Mouse (Mus musculus): ENCODE results near the gene Nfasc. TPM values are rescaled to one million over a fixed set of nuclear protein-coding genes. Genes with fewer than 3 reads are reported as not detected.

Nfasc gene
- polyA plus RNA-seq, 1 experiment from 2014 or later, result 0.68 TPM

DNA sequence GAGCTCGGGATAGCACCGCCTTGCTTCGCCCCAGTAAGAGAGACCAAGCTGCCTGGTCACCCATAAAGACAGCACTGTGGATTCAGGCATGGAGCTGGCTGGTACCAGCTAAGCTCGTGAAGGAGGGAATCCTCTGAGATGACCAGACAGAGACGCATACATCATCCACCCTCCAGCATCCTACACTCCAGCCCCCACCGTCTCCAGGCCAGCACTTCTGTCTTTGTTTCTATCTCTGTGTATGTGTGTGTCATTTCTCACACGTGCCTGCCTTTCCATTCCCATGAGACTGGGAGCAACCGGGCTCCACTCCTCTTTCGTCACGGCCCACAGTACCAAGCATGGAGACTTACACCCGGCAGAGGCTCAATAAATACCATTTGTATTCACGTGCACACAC lies 9.3 kb downstream of the Nfasc start:
- Histone ChIP-seq H3K4me1 (ENCODE audit: control insufficient read depth in 2 of 2, insufficient read depth in 2 of 2, low read length in 2 of 2) (no peaks in the 10 kb centered on the region), H3K9ac (ENCODE audit: low read length) (no peak overlapping the region), H3K9me3 (ENCODE audit: control insufficient read depth, low read length) (no peaks in the 10 kb centered on the region), H3K36me3 (ENCODE audit: control insufficient read depth, insufficient read depth, low read length) (no peaks in the 10 kb centered on the region), H3K27ac (replicated peaks in 1 of 2; ENCODE audit: control insufficient read depth in 1 of 2, insufficient read depth in 1 of 2, low read depth in 2 of 2, low read length in 2 of 2) (no peak overlapping the region), H3K4me3 (ENCODE audit: control insufficient read depth in 1 of 2, insufficient read depth in 1 of 2, low read depth in 1 of 2, low read length in 2 of 2) (no peak overlapping the region), H3K27me3 (ENCODE audit: control insufficient read depth, insufficient read depth, low read length) (peaks cover 16% of the 10 kb centered on the region), H3K4me2 (ENCODE audit: low read length) (no peak overlapping the region)
- ATAC-seq (ENCODE audit: insufficient number of reproducible peaks, insufficient read depth, low FRiP score, low read depth), result no peak
- WGBS, result 76% methylated on average over 12 of the region's 12 CpGs

- Histone ChIP-seq H3K36me3 (ENCODE audit: control insufficient read depth, insufficient read depth, low read length) (no peaks in the 10 kb centered on the region), H3K4me3 (ENCODE audit: control insufficient read depth in 1 of 2, insufficient read depth in 1 of 2, low read depth in 1 of 2, low read length in 2 of 2) (no peak overlapping the region), H3K9me3 (ENCODE audit: control insufficient read depth, low read length) (no peaks in the 10 kb centered on the region), H3K27ac (replicated peaks in 1 of 2; ENCODE audit: control insufficient read depth in 1 of 2, insufficient read depth in 1 of 2, low read depth in 2 of 2, low read length in 2 of 2) (no peak overlapping the region), H3K4me2 (ENCODE audit: low read length) (no peak overlapping the region), H3K27me3 (ENCODE audit: control insufficient read depth, insufficient read depth, low read length) (no peaks in the 10 kb centered on the region), H3K4me1 (ENCODE audit: control insufficient read depth in 2 of 2, insufficient read depth in 2 of 2, low read length in 2 of 2) (no peaks in the 10 kb centered on the region), H3K9ac (ENCODE audit: low read length) (no peak overlapping the region)
- no peak for ATAC-seq (ENCODE audit: insufficient number of reproducible peaks, insufficient read depth, low FRiP score, low read depth)
- 70% methylated on average over 2 of the region's 2 CpGs for WGBS
Observed at GRCm38 (mm10) chr1:132727548-132727947, 14.0 kb downstream of the Nfasc start.

DNA sequence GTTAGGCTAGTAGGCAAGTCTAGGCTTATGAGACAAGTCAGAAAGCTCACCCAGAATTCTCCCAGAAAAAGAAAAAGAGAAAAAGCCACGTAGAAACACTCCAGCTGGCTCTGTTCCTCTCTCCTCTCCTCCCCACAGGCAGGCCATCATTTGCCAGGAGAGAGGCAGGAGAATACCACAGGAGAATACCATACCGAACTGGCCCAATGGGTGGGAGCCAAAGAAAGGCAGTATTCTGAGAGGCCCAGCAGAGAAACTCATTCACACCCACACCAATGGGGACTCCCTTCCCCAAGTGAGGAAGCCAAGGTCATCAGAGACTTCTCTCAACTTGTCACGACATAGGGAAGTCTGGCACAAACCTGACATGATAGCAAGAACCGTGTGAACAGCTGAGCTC lies 19.2 kb downstream of the Nfasc start:
- no peak overlapping the region for H3K9ac ChIP-seq (ENCODE audit: low read length)
- H3K9me3 ChIP-seq (ENCODE audit: control insufficient read depth, low read length), result no peaks in the 10 kb centered on the region
- no peak overlapping the region for H3K4me2 ChIP-seq (ENCODE audit: low read length)
- H3K4me1 ChIP-seq (ENCODE audit: control insufficient read depth in 2 of 2, insufficient read depth in 2 of 2, low read length in 2 of 2), result no peaks in the 10 kb centered on the region
- H3K27me3 ChIP-seq (ENCODE audit: control insufficient read depth, insufficient read depth, low read length), result 0 out of 2 replicates have a peak, but pooled peaks cover 6% of the 10 kb centered on the region
- no peak for ATAC-seq (ENCODE audit: insufficient number of reproducible peaks, insufficient read depth, low FRiP score, low read depth)
- H3K4me3 ChIP-seq (ENCODE audit: control insufficient read depth in 1 of 2, insufficient read depth in 1 of 2, low read depth in 1 of 2, low read length in 2 of 2), result no peak overlapping the region
- no peak overlapping the region for H3K27ac ChIP-seq (replicated peaks in 1 of 2; ENCODE audit: control insufficient read depth in 1 of 2, insufficient read depth in 1 of 2, low read depth in 2 of 2, low read length in 2 of 2)
- 59% methylated on average over 4 of the region's 4 CpGs for WGBS
- H3K36me3 ChIP-seq (ENCODE audit: control insufficient read depth, insufficient read depth, low read length), result no peaks in the 10 kb centered on the region

DNA sequence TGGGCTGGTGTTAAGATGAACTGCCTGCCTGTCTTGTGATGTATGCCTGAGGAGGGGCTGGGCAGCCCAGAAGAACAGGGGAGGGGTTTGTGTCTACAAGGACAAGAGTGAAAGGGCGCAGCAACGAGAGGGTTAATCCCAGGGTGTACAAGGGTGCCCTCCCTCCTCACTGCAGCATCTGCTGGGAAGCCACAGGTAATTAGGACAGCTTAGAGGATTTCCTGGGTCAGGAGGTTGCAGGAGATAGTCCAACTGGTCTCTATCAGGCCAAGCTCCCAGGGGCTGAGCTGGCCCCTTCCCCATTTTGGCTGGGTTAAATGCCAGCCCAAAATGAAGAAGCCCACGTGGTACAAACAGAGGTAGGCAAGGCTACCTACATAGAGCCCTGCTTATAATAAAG lies 20.3 kb downstream of the Nfasc start:
- no peak overlapping the region for H3K4me3 ChIP-seq (ENCODE audit: control insufficient read depth in 1 of 2, insufficient read depth in 1 of 2, low read depth in 1 of 2, low read length in 2 of 2)
- H3K9me3 ChIP-seq (ENCODE audit: control insufficient read depth, low read length), result no peaks in the 10 kb centered on the region
- H3K27ac ChIP-seq (replicated peaks in 1 of 2; ENCODE audit: control insufficient read depth in 1 of 2, insufficient read depth in 1 of 2, low read depth in 2 of 2, low read length in 2 of 2), result no peak overlapping the region
- no peaks in the 10 kb centered on the region for H3K4me1 ChIP-seq (ENCODE audit: control insufficient read depth in 2 of 2, insufficient read depth in 2 of 2, low read length in 2 of 2)
- no peak for ATAC-seq (ENCODE audit: insufficient number of reproducible peaks, insufficient read depth, low FRiP score, low read depth)
- H3K4me2 ChIP-seq (ENCODE audit: low read length), result no peak overlapping the region
- 61% methylated on average over 3 of the region's 3 CpGs for WGBS
- H3K9ac ChIP-seq (ENCODE audit: low read length), result no peak overlapping the region
- no peaks in the 10 kb centered on the region for H3K36me3 ChIP-seq (ENCODE audit: control insufficient read depth, insufficient read depth, low read length)
- H3K27me3 ChIP-seq (ENCODE audit: control insufficient read depth, insufficient read depth, low read length), result 0 out of 2 replicates have a peak, but pooled peaks cover 6% of the 10 kb centered on the region

- Histone ChIP-seq H3K27ac (replicated peaks in 1 of 2; ENCODE audit: control insufficient read depth in 1 of 2, insufficient read depth in 1 of 2, low read depth in 2 of 2, low read length in 2 of 2) (no peak overlapping the region), H3K27me3 (ENCODE audit: control insufficient read depth, insufficient read depth, low read length) (0 out of 2 replicates have a peak, but pooled peaks cover 10% of the 10 kb centered on the region), H3K36me3 (ENCODE audit: control insufficient read depth, insufficient read depth, low read length) (no peaks in the 10 kb centered on the region), H3K4me2 (ENCODE audit: low read length) (no peak overlapping the region), H3K4me3 (ENCODE audit: control insufficient read depth in 1 of 2, insufficient read depth in 1 of 2, low read depth in 1 of 2, low read length in 2 of 2) (no peak overlapping the region), H3K9ac (ENCODE audit: low read length) (no peak overlapping the region), H3K9me3 (ENCODE audit: control insufficient read depth, low read length) (no peaks in the 10 kb centered on the region), H3K4me1 (ENCODE audit: control insufficient read depth in 2 of 2, insufficient read depth in 2 of 2, low read length in 2 of 2) (no peaks in the 10 kb centered on the region)
- WGBS, result 79% methylated on average over 5 of the region's 5 CpGs
- no peak for ATAC-seq (ENCODE audit: insufficient number of reproducible peaks, insufficient read depth, low FRiP score, low read depth)
Observed at GRCm38 (mm10) chr1:132718225-132718624, 23.4 kb downstream of the Nfasc start.

DNA sequence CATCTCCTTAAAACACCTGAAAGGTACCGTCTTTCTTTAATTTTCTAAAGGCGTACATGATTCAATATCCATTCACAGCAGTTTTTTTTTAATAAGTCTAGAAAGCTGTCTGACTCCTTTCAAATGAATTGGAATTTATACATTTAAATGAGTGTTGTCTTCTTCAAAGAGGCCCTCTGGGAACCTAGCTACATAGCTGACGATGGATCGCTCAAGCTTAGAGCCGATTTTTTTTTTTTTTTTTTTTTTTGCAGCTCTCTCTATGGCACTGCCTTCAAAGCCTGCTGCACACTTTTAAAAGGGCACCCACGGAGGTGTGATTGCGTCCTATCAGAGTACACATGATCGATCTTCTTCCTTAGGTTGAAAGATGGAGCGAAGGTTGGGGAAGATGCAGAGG lies 26.6 kb downstream of the Nfasc start:
- H3K4me2 ChIP-seq (ENCODE audit: low read length), result no peak overlapping the region
- 0 out of 2 replicates have a peak, but pooled peaks cover 10% of the 10 kb centered on the region for H3K27me3 ChIP-seq (ENCODE audit: control insufficient read depth, insufficient read depth, low read length)
- H3K9ac ChIP-seq (ENCODE audit: low read length), result no peak overlapping the region
- H3K27ac ChIP-seq (replicated peaks in 1 of 2; ENCODE audit: control insufficient read depth in 1 of 2, insufficient read depth in 1 of 2, low read depth in 2 of 2, low read length in 2 of 2), result no peak overlapping the region
- WGBS, result 82% methylated on average over 9 of the region's 9 CpGs
- no peaks in the 10 kb centered on the region for H3K4me1 ChIP-seq (ENCODE audit: control insufficient read depth in 2 of 2, insufficient read depth in 2 of 2, low read length in 2 of 2)
- H3K36me3 ChIP-seq (ENCODE audit: control insufficient read depth, insufficient read depth, low read length), result no peaks in the 10 kb centered on the region
- no peak for ATAC-seq (ENCODE audit: insufficient number of reproducible peaks, insufficient read depth, low FRiP score, low read depth)
- H3K9me3 ChIP-seq (ENCODE audit: control insufficient read depth, low read length), result no peaks in the 10 kb centered on the region
- no peak overlapping the region for H3K4me3 ChIP-seq (ENCODE audit: control insufficient read depth in 1 of 2, insufficient read depth in 1 of 2, low read depth in 1 of 2, low read length in 2 of 2)

DNA sequence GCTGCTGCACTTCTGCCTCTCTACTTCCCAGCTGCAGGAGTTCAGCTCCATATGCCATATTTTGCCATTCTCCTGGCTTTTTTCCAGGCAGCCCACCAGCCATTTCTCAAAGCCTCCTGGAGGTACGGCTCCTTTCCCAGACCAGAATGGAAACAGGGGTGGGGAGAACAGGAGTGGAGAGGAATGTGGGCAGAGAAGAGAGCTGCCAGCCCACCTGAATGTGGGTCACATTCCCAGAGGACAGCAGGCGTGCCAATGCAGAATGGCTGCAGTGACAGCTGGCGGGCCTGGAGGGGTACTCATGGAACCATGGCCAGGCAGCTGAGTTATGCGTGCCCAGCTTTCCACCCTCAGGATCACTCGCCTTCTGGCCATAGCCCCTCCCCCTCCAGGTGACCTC lies 32.2 kb downstream of the Nfasc start:
- H3K9ac ChIP-seq (ENCODE audit: low read length), result no peak overlapping the region
- no peak overlapping the region for H3K27ac ChIP-seq (replicated peaks in 1 of 2; ENCODE audit: control insufficient read depth in 1 of 2, insufficient read depth in 1 of 2, low read depth in 2 of 2, low read length in 2 of 2)
- ATAC-seq (ENCODE audit: insufficient number of reproducible peaks, insufficient read depth, low FRiP score, low read depth), result no peak
- peaks cover 9% of the 10 kb centered on the region; the same call in 1 of the 2 replicates for H3K27me3 ChIP-seq (ENCODE audit: control insufficient read depth, insufficient read depth, low read length)
- H3K4me2 ChIP-seq (ENCODE audit: low read length), result no peak overlapping the region
- H3K36me3 ChIP-seq (ENCODE audit: control insufficient read depth, insufficient read depth, low read length), result no peaks in the 10 kb centered on the region
- H3K4me1 ChIP-seq (ENCODE audit: control insufficient read depth in 2 of 2, insufficient read depth in 2 of 2, low read length in 2 of 2), result peaks cover 0 to 3% of the 10 kb centered on the region in 2 experiments; a peak in 1 of 4 replicates
- 74% methylated on average over 5 of the region's 5 CpGs for WGBS
- H3K9me3 ChIP-seq (ENCODE audit: control insufficient read depth, low read length), result no peaks in the 10 kb centered on the region
- no peak overlapping the region for H3K4me3 ChIP-seq (ENCODE audit: control insufficient read depth in 1 of 2, insufficient read depth in 1 of 2, low read depth in 1 of 2, low read length in 2 of 2)

DNA sequence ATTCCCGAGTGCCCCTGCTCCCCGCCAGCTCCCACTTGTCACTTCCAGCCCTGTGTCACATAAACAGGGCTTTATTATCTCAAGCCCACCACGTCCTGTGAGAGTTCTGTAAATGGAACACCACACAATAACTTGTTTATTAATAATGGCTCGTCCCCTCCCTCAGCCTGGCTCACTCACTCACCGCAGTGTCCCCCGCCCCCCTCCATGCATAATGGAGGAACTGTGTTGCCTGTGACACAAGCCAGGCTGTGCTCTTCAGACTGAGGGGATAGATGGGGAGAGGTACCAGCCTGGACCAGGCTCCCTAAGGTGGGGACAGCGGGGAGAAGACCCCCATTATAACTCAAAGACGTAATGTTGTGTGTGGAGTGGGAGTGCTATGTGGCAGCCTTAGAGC lies 34.3 kb downstream of the Nfasc start:
- 50% methylated on average over 8 of the region's 8 CpGs for WGBS
- ATAC-seq (ENCODE audit: insufficient number of reproducible peaks, insufficient read depth, low FRiP score, low read depth), result no peak
- H3K9ac ChIP-seq (ENCODE audit: low read length), result no peak overlapping the region
- H3K4me3 ChIP-seq (ENCODE audit: control insufficient read depth in 1 of 2, insufficient read depth in 1 of 2, low read depth in 1 of 2, low read length in 2 of 2), result no peak overlapping the region
- H3K27me3 ChIP-seq (ENCODE audit: control insufficient read depth, insufficient read depth, low read length), result peaks cover 5% of the 10 kb centered on the region; the same call in 1 of the 2 replicates
- H3K27ac ChIP-seq (replicated peaks in 1 of 2; ENCODE audit: control insufficient read depth in 1 of 2, insufficient read depth in 1 of 2, low read depth in 2 of 2, low read length in 2 of 2), result no peak overlapping the region
- peaks cover 0 to 3% of the 10 kb centered on the region in 2 experiments; a peak in 1 of 4 replicates for H3K4me1 ChIP-seq (ENCODE audit: control insufficient read depth in 2 of 2, insufficient read depth in 2 of 2, low read length in 2 of 2)
- peak overlapping the region; percentile 35; the same call in 1 of the 2 replicates for H3K4me2 ChIP-seq (ENCODE audit: low read length)
- no peaks in the 10 kb centered on the region for H3K36me3 ChIP-seq (ENCODE audit: control insufficient read depth, insufficient read depth, low read length)
- no peaks in the 10 kb centered on the region for H3K9me3 ChIP-seq (ENCODE audit: control insufficient read depth, low read length)
